Mouse (Mus musculus) lung, postnatal 10 days (tissue): ENCODE measurements at regions not wholly inside any gene's neighbourhood (a gene's known extent, or its start where the extent isn't known, plus 50 kb on each side); places are given as distances from the start of the nearest gene placed in this dataset.

ENCODE experiments used
- DNase-seq: peaks from one replicate; pipeline ENCODE4 v3.0.0; 2021

DNA sequence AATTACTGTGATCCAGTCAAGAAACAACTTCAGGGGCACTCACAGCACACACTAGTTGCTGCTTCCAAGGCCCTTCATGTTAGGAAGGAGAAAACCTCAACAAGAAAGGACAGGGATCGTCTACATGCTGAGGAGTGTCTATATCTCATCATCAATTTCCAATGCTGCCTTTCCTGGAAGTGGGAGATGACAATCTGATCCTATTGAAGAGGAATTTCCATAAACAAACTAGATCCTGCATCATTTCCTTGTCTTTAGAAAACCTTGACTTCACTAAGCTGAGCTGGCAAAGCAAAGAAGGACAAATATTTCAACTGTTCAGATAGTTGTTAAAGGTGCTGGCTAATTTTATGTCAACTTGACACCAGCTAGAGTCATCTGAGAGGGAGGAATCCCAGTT is 83.5 kb upstream of the Rapgef5 start:
- DNase-seq: no peak

DNA sequence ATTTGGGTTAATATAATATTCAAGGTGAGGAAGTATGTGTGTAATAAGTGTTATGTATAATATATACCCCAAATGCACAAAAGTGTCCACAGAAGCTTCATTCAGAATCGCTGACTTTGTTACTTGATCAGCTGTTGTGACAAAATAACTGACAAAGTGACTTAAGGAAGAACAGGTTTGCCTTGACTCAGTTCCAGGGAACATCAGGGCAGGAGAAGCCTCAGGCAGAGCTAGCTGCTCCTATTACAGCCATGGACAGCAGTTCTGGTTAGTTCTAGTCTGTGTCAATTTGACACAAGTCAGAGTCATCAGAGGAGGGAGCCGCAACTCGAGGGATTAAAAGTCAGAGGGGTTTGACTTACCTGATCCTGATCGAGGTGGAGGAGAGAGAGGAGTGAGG is 79.3 kb upstream of the Rapgef5 start:
- no peak for DNase-seq

DNA sequence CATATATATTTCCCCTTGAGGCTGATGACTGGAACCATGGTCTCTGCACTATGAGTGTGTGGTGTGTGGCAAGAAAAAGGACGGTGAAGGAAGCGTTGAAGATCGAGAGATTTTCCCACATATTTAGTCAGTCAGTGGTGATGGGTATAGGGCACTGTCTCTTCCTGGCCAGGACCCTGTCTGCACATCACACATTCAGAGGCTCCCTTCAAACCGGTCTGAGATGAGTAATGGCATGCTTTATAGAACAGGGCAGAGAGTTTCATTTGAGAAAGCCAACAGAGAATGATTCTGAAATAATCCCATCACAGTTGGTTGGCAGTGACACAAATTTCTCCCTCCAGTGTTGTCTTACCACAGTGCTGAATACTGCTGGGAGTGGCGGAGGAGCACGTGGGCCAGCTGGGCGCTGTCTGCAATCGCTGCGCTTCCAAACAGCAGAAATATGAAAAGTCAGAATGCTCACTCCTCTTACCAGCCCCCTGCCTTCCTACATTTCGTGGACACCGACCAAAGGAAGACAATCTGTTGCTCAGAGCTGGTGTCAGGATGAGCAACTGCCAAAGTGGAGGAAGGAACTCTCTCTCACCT is 77.2 kb upstream of the Rapgef5 start:
- peak; percentile 62 for DNase-seq

DNA sequence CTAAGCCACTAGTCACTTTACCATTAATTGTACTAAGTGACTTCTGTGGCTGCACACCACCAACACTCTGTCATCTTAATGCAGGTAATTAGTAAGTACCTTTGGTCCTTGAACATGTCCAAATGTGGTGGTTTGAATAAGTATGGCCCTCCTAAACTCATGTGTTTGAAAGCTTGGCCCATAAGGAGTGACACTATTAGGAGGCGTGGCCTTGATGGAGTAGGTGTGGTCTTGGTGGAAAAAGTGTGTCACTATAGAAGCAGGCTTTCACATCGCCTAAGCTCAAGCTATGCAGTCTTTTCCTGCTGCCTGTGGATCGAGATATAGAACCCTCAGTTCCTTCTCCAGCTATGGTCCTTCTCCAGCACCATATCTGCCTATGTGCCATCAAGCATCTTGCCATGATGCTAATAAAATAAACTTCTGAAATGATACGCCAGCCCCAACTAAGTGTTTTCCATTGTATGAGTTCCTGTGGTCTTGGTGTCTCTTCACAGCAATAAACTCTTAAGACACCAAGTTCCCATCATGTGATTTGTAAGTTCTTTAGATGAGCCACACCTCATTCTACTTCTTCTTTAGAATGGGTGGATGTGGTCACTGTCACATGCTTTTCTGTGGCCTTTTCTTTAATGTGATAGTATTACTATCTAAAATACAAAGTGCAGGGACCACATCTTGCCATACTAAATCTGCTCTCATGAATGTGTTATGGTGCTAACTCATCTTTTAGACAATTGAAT is 71.9 kb upstream of the Rapgef5 start:
- no peak for DNase-seq

DNA sequence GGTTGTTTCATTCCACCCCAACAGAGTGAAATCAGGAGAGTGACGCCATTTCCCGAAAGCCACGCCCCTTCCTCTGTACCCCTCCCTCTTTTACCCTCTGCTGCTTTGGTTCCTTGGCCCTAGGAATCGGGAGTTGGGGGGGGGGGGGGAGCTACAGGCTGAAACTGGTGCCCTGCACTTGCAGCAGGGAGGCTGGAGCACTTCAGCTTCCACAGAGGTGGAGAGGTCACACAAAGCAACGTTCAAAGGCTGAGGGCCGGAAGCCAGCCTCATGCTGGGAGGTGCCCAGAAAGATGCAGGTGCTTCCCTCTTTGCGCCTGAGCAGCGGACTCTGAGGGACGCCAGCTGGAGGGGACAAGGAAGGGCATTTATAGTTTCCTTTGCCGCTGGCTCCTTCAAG is 69.1 kb upstream of the Rapgef5 start:
- peak; percentile 42 for DNase-seq

DNA sequence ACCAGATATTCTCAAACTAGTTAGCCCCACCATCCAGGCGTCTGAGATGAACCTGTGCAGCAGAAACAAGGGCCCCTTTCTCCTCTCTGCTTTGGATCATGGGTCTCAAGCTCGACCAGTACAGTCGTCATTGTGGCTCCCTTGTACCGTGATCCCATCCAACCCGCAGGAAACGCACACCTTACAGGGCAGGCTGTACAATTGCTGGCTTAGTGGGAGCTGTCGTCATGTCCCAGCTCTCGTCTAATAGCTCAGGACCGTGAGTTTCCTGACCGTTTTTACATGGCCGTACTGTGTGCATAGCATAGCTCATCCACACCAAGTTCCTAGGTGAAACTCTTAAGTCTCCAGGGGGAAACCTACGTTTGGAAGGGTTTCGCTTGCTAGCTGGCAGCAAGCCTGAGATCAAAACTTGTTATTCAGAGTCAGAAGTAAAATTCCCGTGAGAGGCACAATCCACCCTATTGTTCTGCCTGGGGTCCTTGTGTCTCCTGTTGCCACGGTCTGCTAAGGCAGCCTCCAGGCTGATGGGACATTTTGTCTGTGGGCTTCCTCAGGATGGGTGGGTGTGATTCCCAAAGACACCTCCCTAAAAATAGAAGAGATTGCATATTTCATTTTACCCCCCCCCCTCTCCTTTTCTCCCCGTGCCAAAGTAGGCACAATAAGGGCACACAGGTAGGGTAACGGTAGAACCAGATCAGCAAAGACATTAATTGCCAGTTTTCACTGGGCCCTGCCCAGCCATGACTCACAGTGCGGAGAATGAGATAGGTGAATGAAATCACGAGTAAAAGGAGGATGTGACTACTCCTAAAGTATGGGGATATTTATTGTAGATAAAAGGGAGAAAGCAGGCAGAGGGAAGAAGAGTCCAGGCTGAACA is 68.2 kb upstream of the Rapgef5 start:
- no peak for DNase-seq

DNA sequence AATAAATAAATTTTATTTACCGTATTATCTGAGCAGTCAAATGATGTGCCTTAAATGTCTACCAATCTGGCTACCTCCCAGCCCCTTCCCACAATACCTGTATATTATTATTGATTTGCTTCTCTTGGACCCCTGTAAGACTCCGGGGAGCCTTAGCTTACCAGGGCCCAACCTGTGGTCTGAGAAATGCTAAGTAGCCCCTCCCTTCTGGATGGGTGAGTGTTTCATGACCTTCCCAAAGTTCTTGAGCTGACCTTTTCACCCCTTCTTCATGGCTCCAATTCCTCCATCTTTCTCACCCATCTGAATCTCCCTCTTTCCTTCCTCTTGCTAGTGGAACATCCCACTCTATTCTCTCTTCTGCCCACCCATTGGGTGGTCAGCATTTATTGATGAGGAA is 67.2 kb upstream of the Rapgef5 start:
- no peak for DNase-seq

DNA sequence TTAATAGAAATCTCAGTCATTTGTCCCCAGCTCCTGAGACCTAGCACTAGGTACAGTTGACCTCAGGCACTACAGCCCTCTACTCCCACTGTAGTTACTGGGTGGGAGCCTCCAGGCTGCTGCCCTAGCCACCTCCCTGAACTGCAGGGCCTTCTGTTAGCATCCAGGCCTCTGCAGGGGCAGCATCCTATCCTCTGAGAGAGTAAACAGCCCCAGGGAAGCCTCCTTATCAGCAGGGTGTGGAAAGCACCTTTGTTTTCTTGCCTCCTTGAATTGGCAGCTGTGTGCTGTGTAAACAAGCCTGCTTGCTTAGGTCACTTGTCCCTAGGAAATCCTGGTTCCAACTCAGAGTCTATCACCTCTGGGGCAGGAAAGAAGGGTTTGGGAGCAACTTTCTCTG is 66.2 kb upstream of the Rapgef5 start:
- DNase-seq: peak; percentile 16

DNA sequence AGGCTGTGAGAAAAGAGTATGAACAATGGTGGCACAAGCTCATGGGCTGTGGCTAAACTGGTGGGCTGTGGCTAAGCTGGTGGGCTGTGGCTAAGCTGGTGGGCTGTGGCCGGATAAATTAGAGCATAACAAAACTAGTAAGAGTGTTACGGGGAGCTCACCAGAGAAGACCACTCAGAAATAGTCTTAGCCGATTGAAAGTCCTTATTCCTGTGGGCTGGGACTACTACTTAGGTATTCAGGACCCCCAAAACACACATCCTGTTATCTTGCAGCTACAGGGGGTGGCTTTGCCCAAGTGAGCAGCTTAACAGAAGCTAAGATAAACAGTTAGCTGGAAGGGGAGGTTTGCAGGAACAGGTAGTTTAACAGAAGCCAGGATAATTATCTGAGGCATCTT is 65.4 kb upstream of the Rapgef5 start:
- DNase-seq: no peak

DNA sequence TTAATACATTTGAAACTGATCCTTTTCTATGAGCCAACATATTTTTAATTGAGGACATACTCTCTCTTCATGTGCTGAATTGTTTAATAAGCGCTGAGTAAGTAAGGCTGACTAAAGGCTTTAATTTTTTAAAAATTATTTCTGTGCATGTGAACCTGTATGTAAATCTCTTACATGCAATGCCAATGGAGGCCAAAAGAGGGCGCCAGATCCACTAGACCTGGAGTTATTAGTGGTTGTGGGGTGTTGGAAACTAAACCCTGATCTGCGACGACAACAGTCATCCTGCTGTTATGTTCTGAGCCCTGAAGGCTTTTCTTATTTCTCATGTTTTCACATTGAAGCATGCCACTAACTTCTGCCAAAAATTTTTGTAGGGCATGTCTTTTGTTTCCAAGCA is 64.8 kb upstream of the Rapgef5 start:
- DNase-seq: no peak

DNA sequence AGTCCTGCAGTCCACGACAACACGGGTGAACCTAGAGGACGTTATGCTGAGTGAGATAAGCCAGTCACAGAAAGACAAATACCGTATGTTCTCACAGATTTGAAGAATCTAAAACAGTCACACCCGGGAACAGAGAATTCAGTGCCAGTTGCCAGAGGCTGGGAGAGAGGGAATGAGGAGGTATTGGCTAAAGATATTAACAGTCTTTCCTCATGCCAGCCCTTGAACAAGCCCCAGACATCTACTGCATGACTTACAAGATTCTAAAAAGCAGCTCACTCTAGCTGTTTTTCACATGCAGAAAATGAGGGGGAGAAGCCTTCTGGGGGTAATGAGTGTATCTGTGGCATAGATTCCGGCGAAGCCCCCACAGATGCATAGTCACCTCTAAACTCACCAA is 60.5 kb upstream of the Rapgef5 start:
- DNase-seq: no peak

DNA sequence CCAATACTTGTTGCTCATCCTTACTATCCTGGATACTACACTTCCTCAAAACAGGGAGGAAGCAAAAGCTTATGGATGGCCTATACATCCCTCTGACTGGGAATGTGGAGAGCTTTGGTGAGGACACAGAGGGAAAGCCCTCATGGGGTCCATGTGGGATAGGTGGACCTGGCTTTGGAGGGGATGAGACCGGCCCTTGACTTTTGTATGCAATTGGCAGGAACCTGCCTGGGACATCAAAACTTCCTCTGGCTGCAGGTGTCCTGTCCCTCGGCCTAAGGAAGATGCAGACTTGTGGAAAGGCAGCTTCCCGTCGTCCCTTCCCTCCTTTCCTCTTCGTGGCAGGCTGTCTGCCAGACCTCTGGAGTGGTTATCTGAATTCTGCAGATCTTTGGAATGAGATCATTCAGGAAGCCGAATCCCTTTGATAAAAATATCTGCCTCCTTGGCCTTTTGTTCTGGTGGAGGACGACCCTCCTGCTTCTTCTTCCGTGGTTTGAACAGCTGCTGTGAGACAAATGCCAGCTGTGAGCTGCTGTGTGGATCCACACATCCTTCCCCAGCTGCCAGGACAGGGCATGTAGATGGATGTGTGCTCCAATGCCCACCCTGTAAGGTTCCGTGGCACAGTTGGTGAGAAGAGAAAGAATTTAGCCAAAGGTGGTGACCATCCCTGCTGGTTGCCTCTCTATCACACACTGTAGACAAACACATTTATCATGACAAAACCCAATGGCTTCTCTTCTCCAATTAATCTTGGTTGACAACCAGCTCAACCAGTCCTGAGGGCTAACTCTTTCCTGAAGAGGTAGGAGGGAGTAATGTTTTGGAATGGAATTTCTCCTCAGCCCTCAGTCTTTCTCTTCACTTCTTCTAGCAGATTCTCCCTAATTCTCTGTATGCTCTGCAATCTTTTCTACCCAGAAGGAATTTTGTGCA is 57.9 kb upstream of the Rapgef5 start:
- peak; percentile 60 for DNase-seq

DNA sequence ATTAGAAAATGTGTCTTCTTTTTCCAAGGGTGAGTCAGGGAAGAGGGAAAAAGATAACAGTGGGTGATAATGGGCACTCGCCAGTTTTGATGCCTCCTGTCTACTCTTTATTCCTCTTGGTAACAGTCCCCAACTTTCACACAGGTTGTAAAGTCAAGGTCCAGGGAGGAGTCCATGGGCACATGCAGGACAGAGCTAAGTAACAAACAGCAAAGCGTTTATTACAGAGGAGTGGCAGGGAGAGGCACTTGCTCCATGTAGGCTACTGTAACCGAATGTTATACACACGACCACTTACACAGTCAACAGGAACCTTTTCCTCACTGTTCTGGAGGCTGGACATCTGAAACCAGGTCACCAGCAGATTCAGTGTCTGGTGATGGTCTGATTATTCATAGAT is 56.7 kb upstream of the Rapgef5 start:
- DNase-seq: no peak

DNA sequence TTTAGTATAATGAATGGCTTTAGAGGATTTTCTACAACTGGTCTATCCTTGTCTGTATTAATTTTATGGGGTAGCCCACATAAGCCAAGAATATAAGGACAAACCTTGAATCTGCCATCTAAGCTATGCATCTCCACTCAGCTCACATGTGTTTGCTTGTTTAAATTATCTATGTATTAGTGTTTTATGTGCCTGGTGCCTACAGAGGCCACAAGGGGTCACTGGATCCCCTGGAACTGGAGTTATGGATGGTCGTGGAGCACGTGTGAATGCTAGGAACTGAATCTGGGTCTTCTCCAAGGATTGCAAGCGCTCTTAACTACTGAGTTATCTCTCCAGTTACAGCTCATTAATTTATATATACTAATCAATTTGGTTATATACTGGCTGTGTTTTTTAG is 51.1 kb upstream of the Rapgef5 start:
- no peak for DNase-seq

DNA sequence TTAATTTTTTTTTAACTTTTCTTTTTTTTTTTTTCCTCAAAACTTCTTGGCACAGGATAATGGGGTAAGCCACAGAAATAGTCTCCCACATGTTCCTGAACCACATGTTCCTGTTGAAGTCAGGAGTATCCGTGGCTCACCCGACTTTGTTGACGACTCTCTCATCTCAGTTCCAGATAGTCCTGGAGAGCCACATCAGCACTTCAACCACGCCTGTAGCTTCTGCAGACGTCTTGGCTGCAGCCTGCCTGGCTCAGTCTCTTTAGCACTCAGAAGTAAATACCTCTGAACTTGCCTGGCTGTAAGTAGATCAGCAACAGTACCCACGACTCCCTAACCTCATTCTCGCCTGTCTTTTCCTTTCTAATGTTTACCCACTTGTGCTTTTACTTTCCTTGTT is 50.3 kb upstream of the Rapgef5 start:
- no peak for DNase-seq
